Mouse (Mus musculus) T-cell, adult 2 months (primary cell): ENCODE results near the gene Slc22a18.

Source experiments
- DNase-seq: peaks from one replicate; pipeline ENCODE4 v3.0.0; 2022; ENCODE audit warnings: low spot score

The Slc22a18 gene

GRCm38 (mm10) chr7:143473347-143474101, at the start of gene Slc22a18:
Slc22a18 (plus strand) TSS chr7:143473736.
- no peak for DNase-seq

- no peak for DNase-seq
Observed at GRCm38 (mm10) chr7:143428142-143428813, 45.3 kb upstream of the Slc22a18 start.

- DNase-seq: no peak
Observed at GRCm38 (mm10) chr7:143428814-143429499, 44.6 kb upstream of the Slc22a18 start.

- DNase-seq: no peak
Observed at GRCm38 (mm10) chr7:143432631-143433030, 40.9 kb upstream of the Slc22a18 start.

GRCm38 (mm10) chr7:143433331-143433730, 40.2 kb upstream of the Slc22a18 start:
- no peak for DNase-seq

GRCm38 (mm10) chr7:143437231-143437893, 36.2 kb upstream of the Slc22a18 start:
- DNase-seq: no peak

- no peak for DNase-seq
Observed at GRCm38 (mm10) chr7:143437894-143438581, 35.5 kb upstream of the Slc22a18 start.

GRCm38 (mm10) chr7:143438965-143439364, 34.6 kb upstream of the Slc22a18 start:
- DNase-seq: no peak

GRCm38 (mm10) chr7:143444580-143444954, 29.0 kb upstream of the Slc22a18 start:
- DNase-seq: no peak

GRCm38 (mm10) chr7:143444955-143445648, 28.4 kb upstream of the Slc22a18 start:
- no peak for DNase-seq

GRCm38 (mm10) chr7:143445651-143446460, 27.7 kb upstream of the Slc22a18 start:
- DNase-seq: no peak

- DNase-seq: no peak
Observed at GRCm38 (mm10) chr7:143447130-143447529, 26.4 kb upstream of the Slc22a18 start.

- DNase-seq: no peak
Observed at GRCm38 (mm10) chr7:143458963-143459331, 14.6 kb upstream of the Slc22a18 start.

GRCm38 (mm10) chr7:143459332-143460211, 14.0 kb upstream of the Slc22a18 start:
- no peak for DNase-seq

GRCm38 (mm10) chr7:143460217-143460834, 13.2 kb upstream of the Slc22a18 start:
- no peak for DNase-seq

- DNase-seq: peak; percentile 84
Observed at GRCm38 (mm10) chr7:143460874-143461273, 12.7 kb upstream of the Slc22a18 start, which contains the start of gene Cdkn1c. Cdkn1c (minus strand) TSS chr7:143461050.

- no peak for DNase-seq
Observed at GRCm38 (mm10) chr7:143461294-143461870, 12.2 kb upstream of the Slc22a18 start.

GRCm38 (mm10) chr7:143461920-143462319, 11.6 kb upstream of the Slc22a18 start:
- DNase-seq: no peak
